Mouse (Mus musculus): ENCODE measurements around the gene Stkld1.
A peak's percentile ranks its signal among the peaks of the same experiment; 100 is the strongest.

The Stkld1 gene

DNA sequence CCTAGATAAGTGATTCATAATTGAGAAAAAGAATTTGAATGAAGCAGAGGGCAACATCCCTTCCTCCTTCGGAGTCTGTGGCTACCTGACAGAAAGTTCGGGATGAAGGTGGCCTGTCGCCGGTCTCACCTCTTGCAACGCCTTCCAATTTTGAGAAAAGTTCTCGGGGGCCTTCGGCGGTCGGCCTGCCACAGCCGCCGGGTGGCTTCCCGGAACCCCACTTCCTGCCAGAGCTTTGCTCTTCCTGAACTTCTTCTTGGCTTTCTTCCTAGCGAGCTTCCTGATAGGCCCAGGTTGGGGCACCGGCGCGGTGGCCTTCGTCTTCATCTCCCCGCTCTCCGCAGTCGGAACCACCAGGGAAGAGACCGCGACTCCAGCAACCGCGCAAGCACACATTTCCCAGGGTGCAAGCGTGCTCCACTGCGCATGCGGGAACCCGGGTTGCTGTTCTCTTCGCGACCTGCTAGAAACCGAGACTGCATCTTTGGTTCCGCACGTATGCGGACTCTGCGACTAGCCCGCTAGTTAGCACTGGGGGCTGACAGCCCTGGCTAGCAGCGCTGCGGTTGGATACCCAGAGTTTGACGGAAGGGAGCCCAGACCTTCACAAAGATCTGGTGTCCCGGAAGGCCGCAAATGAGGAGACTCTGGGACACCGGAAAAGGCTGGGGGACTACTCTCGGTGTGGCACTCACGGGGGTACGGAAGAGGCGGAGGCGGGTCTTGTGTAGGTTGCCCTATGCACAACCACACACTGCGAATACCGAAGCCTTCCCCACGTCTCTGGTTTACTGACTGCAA lies 30.3 kb downstream of the Stkld1 start, which contains the start of gene Rexo4:
TSS of gene Rexo4 (minus strand) at position 464 of the 801 bp plus-strand sequence.
- peak; percentile 90 for DNase-seq (ENCODE audit: low spot score)

- no peak for DNase-seq (ENCODE audit: low spot score)
Observed at GRCm38 (mm10) chr2:26964724-26965370, 31.0 kb downstream of the Stkld1 start.

DNA sequence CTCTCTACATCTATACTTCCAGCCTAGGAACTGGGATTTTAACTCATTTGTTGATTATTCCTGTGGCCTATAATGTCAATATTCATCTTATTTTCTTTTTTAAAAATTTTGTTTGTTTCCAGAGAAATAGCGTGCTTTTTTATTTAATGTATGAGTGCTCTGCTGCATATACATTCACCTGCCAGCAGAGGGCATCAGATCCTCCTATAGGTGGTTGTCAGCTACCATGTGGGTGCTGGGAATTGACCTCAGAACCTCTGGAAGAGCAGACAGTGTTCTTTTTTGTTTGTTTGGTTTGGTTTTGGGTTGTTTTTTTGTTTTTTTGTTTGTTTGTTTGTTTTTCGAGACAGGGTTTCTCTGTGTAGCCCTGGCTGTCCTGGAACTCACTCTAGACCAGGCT lies 33.4 kb downstream of the Stkld1 start:
- no peak for DNase-seq (ENCODE audit: low spot score)

DNA sequence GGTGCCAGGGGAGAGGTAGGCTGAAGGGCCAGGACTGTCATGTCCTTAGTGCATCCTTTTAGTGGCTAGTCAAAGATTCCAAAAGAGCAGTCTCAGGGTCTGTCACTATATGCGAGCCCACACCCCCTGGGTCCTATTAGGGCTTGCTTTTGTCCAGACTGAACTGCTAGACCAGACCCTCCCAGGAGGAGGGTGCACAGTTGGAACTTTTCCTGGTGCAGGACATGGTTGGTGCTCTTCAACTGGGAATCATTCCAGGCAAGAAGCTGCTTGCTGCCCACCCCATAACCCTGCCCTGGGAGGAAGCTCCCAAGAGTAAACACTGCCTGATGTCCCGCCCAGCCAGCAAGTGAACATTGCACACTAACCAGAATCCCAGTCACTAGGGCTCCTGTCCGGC lies 39.3 kb downstream of the Stkld1 start, which contains the start of gene Adamts13:
TSS of gene Adamts13 (plus strand) at position 301 of the 400 bp plus-strand sequence.
- no peak for DNase-seq (ENCODE audit: low spot score)

DNA sequence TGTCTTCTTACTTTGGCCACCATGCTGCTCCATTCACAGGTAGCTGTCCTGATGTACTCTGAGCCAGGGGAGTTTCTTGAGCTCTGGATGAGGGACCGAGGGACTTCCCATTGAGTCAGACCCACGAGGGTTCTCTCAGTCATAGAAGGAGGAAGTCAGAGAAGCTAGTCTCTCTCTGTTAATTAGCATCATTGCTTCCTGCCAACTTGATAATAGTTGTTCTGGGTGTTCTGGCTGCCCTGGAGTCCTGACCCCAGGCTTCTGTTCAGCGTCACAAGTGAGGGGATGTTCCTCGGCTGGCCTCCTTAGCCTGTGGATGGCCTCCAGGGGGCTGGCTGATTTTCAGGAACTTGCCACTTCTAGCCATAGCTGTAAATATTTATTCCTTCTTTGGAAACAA lies 40.1 kb downstream of the Stkld1 start:
- no peak for DNase-seq (ENCODE audit: low spot score)

- DNase-seq (ENCODE audit: low spot score), result no peak
Observed at GRCm38 (mm10) chr2:26980361-26980760, 46.5 kb downstream of the Stkld1 start.

DNA sequence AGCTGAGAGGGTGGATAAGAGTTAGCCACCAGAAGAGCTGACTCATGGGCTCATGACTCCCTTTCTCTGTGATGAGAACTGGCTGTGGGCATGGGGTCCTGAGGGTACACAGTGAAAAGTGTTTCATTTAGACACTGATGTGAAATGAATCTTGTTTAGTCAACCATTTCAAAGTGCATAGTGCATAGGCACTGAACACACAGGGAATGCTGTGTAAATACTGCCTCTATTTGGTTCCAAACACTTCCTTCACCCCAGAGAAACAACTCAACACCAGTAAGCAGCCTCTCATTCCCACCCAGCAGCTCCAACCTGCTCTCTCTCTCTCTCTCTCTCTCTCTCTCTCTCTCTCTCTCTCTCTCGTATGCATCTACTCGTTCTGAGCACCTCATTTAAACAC lies 50.3 kb downstream of the Stkld1 start:
- no peak for DNase-seq (ENCODE audit: low spot score)

DNA sequence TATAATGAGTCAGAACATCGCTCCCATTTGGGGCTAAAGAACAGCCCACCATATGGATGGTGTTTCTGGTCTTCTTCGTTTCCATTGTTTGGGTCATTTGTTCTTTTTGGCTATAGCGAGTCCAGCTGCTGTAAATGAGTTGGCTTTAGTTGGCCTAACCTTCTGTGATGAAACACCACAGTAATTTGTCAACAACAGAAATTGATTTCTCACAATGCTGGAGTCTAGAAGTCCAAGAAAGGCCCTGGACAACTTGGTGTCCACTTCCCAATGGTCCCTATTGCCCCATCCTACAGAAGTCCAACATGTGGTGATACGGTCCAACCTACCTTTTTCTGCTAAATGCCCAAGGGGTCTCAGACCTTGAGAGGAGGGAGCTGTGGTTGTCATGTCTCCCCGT lies 50.8 kb downstream of the Stkld1 start:
- no peak for DNase-seq (ENCODE audit: low spot score)

GRCm38 (mm10) chr2:26993936-26994335 lies 60.1 kb downstream of the Stkld1 start:
- DNase-seq (ENCODE audit: low spot score), result no peak

- no peak for DNase-seq (ENCODE audit: low spot score)
Observed at GRCm38 (mm10) chr2:26997498-26997897, 63.7 kb downstream of the Stkld1 start.

- no peak for DNase-seq (ENCODE audit: low spot score)
Observed at GRCm38 (mm10) chr2:26997993-26998392, 64.1 kb downstream of the Stkld1 start.
